In the genomic region with DNA sequence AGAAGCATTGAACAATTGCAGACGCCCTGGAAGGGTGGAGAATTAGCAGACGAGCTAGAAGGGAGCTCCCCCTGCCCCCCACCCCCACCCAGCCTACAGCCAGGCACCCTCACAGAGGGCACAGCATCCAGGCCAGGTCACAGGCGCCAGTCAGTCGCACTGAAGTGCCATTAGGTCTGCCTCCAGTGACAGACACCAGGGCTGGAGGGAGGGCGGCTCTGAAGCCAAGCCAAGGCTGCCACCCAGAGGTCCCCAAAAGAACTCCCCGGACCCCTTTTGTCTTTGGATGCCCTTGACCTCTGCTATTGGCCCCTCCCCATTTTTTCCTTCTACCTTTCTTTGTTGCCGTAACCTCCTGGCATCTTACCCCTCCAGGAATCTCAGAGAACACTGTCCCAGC, we compare ENCODE assay signal across 9 mouse cellular contexts.
A peak's percentile ranks its signal among the peaks of the same experiment; 100 is the strongest.
DNase-seq lines count a peak whose midpoint lies in the region; ATAC-seq lines count a peak whose summit lies in the region.
"Had no signal": no experiment of that assay in that cellular context is flagged by ENCODE, and none has a peak within 500 bp of the region (broad histone marks: within the 10 kb centered on the region; RNA-seq: fewer than 3 reads in every experiment).

No protein-coding gene starts in this region.

- no peak overlapping the region for H3K27ac ChIP-seq in kidney, embryonic 16.5 days (ENCODE audit: low read length)
- no peak overlapping the region for H3K27ac ChIP-seq in intestine, embryonic 15.5 days
- no peak overlapping the region for H3K27ac ChIP-seq in neural tube, embryonic 14.5 days (ENCODE audit: low read depth, low read length)

- H3K9me3 ChIP-seq in kidney, embryonic 16.5 days (ENCODE audit: low read length) = no peaks in the 10 kb centered on the region
- no peaks in the 10 kb centered on the region for H3K9me3 ChIP-seq in intestine, embryonic 15.5 days
- no peaks in the 10 kb centered on the region for H3K9me3 ChIP-seq in neural tube, embryonic 14.5 days (ENCODE audit: control insufficient read depth, low read length)

- H3K4me3 ChIP-seq in kidney, embryonic 16.5 days (ENCODE audit: low read length) = no peak overlapping the region
- H3K4me3 ChIP-seq in intestine, embryonic 15.5 days (replicated peaks) = no peak overlapping the region
- no peak overlapping the region for H3K4me3 ChIP-seq in neural tube, embryonic 14.5 days (ENCODE audit: low read depth, low read length)

- ATAC-seq in kidney, embryonic 16.5 days (ENCODE audit: low FRiP score, low TSS enrichment) = peak; percentile 60
- ATAC-seq in intestine, embryonic 15.5 days = peak; percentile 67; the same call in 1 of the 2 replicates
- peak; percentile 54; the same call in 1 of the 2 replicates for ATAC-seq in neural tube, embryonic 14.5 days (ENCODE audit: low read depth)

- intact Hi-C loops in heart, postnatal 10 days (cut with DNase I) = no loop called here

- 37% methylated on average over 7 of the region's 7 CpGs for WGBS in kidney, embryonic 16.5 days
- WGBS in intestine, embryonic 15.5 days = 27% methylated on average over 7 of the region's 7 CpGs
- WGBS in neural tube, embryonic 14.5 days = 25% methylated on average over 7 of the region's 7 CpGs

- no peaks in the 10 kb centered on the region for H3K36me3 ChIP-seq in kidney, embryonic 16.5 days (ENCODE audit: insufficient read depth, low read length)
- no peaks in the 10 kb centered on the region for H3K36me3 ChIP-seq in intestine, embryonic 15.5 days
- no peaks in the 10 kb centered on the region for H3K36me3 ChIP-seq in neural tube, embryonic 14.5 days (ENCODE audit: control insufficient read depth, insufficient read depth, low read length)

- DNase-seq in kidney, adult 8-10 months = no peak
- DNase-seq in embryo, embryonic 9.5 days (ENCODE audit: extremely low spot score) = peak; percentile 51
- DNase-seq in urinary bladder, adult 2 months (ENCODE audit: low spot score) = no peak
- no peak for DNase-seq in adrenal gland, postnatal 4 days (ENCODE audit: low spot score in 2 of 2)
- no peak for DNase-seq in heart, postnatal 10 days
- DNase-seq: heart, adult 18-20 months had no signal

- no peak overlapping the region for H3K9ac ChIP-seq in kidney, embryonic 16.5 days (replicated peaks; ENCODE audit: low read length)
- H3K9ac ChIP-seq in intestine, embryonic 15.5 days = no peak overlapping the region
- no peak overlapping the region for H3K9ac ChIP-seq in neural tube, embryonic 14.5 days (replicated peaks; ENCODE audit: low read depth, low read length)

- H3K4me1 ChIP-seq in kidney, embryonic 16.5 days (ENCODE audit: insufficient read depth, low read length) = no peaks in the 10 kb centered on the region
- H3K4me1 ChIP-seq in intestine, embryonic 15.5 days (replicated peaks) = no peaks in the 10 kb centered on the region
- H3K4me1 ChIP-seq in neural tube, embryonic 14.5 days (ENCODE audit: control insufficient read depth, insufficient read depth, low read length) = no peaks in the 10 kb centered on the region

- no peaks in the 10 kb centered on the region for H3K27me3 ChIP-seq in kidney, embryonic 16.5 days (ENCODE audit: insufficient read depth, low read length)
- no peaks in the 10 kb centered on the region for H3K27me3 ChIP-seq in intestine, embryonic 15.5 days (replicated peaks)
- no peaks in the 10 kb centered on the region for H3K27me3 ChIP-seq in neural tube, embryonic 14.5 days (ENCODE audit: control insufficient read depth, insufficient read depth, low read length)

- H3K4me2 ChIP-seq in kidney, embryonic 16.5 days (replicated peaks; ENCODE audit: low read depth, low read length) = no peak overlapping the region
- no peak overlapping the region for H3K4me2 ChIP-seq in intestine, embryonic 15.5 days (replicated peaks)
- no peak overlapping the region for H3K4me2 ChIP-seq in neural tube, embryonic 14.5 days (ENCODE audit: low read depth, low read length)
